Mouse (Mus musculus) embryo, embryonic 10 days (tissue): ENCODE results near the gene Stxbp6.
A peak's percentile ranks its signal among the peaks of the same experiment; 100 is the strongest.
"Not testable (repeated sequence)": the region's sequence is repeated elsewhere in the genome, so short reads cannot be mapped to it uniquely, and the experiment has no call there.

Experiments
- DNase-seq: peaks from one replicate; pipeline ENCODE4 v3.0.0-alpha.2; 2015; ENCODE audit warnings: low spot score

The Stxbp6 gene

DNA sequence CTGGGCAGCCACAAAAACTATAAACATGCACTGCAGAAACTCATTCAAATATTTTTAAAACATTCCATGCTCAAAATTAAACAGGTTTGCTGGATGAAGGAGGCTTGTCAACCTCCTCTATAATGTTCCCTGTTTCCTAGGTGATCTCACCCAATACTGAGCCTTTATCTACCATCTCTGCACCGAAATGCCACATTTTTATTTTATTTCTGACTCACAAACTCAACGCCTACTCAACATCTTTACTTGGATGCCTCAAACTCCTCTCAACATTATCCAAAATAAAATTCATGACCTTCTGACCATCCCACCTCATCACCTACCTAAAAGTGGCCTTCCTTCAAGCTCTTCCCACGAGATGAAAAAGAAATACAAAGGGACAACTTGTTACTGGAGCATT lies 18.1 kb downstream of the Stxbp6 start:
- no peak for DNase-seq

GRCm38 (mm10) chr12:45053319-45053718 lies 21.2 kb downstream of the Stxbp6 start:
- no peak for DNase-seq

GRCm38 (mm10) chr12:45052860-45053259 lies 21.6 kb downstream of the Stxbp6 start:
- no peak for DNase-seq

DNA sequence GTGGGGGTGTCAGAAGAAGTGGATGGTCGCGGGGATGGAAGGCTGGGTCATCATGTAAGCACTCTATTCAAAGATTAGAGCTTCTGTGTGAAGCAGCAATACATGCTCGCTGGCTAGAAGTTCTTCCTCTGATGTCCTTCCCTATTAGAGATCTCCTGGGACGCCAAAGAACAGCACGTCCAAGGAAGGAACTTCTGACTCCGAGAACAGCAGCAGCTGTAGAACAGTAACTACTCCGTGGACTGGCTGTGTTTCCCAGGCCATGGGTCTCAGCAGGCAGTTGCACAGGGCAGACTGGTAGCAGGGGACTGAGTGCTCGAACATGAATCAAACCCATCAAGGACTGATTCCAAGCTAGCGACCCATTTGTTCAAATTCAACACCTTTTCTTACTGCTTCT lies 24.6 kb downstream of the Stxbp6 start:
- DNase-seq, result no peak

DNA sequence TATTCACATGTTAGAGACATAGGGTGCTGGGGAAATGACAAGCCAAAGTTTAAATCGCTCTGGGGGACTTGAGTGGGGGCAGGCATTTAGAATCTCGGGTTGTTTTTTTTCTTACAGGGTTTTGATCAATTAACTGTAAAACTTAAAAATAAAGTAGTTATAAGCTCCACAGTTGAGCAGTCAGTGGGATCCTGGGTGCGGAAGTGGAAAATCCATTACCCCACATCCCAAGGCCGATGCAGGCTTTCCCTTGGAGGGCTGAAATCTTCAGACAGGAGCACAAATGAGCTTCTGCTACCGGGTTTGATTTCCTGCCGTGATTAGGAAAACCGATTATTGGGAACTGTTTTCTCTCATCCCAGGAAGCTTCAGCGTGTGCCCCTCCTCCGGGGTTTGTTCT lies 26.8 kb downstream of the Stxbp6 start:
- DNase-seq, result not testable (repeated sequence)

DNA sequence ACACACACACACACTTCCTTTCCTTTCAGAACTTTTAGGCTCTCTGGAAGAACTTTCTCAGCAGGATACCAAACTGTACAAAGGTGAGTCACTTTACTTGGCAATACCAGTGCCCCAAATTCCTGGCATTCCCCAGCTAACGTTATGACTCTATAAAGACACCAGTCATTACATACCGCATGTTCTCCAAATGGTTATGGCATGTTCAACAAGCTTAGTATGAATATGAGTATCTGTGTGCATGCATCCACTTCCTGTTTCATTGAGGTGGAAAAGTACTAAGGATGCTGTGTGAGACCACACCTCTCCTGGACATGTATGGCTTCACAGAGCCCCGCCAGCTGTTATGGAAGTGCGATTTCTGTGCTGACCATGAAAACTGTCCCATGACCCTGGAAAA lies 27.3 kb downstream of the Stxbp6 start:
- DNase-seq, result no peak

- DNase-seq, result no peak
These were observed 29.9 kb downstream of the Stxbp6 start for GRCm38 (mm10) chr12:45044581-45044980.

DNA sequence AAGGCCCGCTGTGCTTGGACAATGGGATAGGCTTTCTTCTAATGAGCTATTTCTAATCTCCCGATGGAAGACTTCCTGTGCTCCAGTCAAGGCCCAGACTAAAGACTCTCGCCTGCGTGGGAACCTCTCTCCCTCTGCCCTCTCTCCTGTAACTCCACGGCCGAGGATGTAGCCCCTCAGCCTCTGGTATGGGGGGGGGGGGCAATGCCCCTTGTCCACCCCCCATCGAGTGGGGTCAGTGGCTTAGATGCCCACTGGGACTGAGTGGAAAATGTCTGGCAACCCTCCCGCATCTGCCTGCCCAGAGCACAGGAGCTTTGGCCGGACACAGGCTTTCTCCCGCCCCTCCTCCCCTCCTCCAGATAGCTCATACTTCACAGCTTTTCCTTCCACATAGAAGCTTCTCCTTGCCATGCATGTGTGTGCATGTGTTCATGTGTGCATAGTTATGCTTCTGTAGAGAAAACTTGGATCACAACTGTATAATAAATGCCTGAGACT lies 31.9 kb downstream of the Stxbp6 start:
- no peak for DNase-seq

GRCm38 (mm10) chr12:45037496-45037895 lies 37.0 kb downstream of the Stxbp6 start:
- DNase-seq, result no peak

- DNase-seq, result no peak
These were observed 37.4 kb downstream of the Stxbp6 start for GRCm38 (mm10) chr12:45037091-45037490.

GRCm38 (mm10) chr12:45030681-45031080 lies 43.8 kb downstream of the Stxbp6 start:
- no peak for DNase-seq

DNA sequence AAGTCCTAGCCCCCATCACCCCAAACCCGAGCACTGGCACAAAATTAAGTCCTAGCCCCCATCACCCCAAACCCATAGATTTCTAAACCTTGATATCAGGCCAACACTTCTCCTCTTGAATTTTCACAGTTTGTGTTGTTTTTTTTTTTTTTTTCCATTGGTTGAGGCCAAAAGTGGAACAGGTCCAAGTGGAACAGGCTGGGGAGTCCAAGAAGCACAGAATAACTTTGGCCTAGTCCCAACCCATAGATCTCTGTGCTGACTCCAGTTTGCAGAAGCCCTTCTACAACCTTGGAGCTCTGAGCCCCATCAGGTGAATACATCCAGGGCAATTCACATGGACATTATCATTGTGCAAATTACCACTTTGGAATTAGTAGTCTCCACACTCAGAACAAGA lies 48.2 kb downstream of the Stxbp6 start:
- no peak for DNase-seq

GRCm38 (mm10) chr12:45020018-45020417 lies 54.5 kb downstream of the Stxbp6 start:
- no peak for DNase-seq

- DNase-seq, result no peak
These were observed 55.3 kb downstream of the Stxbp6 start for GRCm38 (mm10) chr12:45019059-45019822.

DNA sequence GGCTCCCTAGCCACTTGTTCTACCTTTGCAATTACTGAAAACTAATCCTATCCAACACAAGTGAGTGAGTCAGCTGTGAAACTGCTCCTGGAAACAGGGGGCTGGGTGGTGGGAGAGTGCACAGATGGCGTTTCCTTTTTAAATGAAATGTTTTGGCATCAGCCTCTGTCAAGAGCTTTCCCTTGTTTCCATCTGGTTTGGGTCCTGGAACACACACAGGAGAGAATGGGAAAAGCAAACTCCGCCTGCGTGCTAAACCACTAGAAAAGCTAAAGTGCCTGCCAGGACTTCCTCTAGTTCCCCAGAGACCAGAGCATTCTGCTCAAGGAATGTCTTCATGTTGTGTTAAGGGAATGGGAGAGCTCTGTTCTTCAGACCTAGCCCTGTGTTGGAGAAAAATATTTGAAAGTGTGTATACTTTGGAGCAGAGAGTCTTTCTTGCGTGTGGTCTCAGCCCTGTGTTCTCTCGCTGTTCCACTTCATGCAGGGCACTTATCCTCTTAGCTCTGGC lies 61.2 kb downstream of the Stxbp6 start:
- DNase-seq, result peak; percentile 26

DNA sequence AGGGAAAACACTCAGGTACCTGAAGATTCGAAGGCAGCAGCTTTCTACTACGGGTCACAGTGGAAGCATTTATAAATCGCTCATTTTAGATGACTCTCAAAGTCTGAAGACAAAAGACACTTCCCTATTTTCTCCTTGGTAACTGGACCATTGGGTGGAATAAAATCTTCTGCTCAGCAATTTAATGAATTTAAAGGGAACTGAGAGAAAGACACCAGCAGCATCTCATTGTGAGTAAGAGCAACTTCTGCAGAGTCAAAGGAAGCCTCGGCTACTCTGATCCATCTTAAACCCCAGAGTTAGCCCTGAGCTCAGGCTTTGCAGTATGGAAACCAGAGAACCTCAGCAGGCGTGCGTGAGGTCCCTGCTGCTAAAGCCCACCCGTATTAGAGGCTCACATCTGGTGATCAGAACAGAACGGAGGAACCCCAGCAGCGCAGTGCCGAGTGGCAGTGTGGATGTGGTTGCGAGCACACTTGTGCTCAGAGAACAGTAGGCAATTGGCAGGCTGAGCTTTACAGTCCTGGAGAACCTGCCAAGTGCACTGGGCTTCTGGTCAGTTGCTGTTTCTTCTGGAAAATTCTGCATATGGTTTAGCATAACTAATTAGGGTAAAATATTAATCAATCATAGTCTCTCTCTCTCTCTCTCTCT lies 62.9 kb downstream of the Stxbp6 start:
- peak; percentile 9 for DNase-seq

- DNase-seq, result no peak
These were observed 63.5 kb downstream of the Stxbp6 start for GRCm38 (mm10) chr12:45011006-45011405.

GRCm38 (mm10) chr12:45009984-45010611 lies 64.4 kb downstream of the Stxbp6 start:
- no peak for DNase-seq

- no peak for DNase-seq
These were observed 67.9 kb downstream of the Stxbp6 start for GRCm38 (mm10) chr12:45006569-45006968.

DNA sequence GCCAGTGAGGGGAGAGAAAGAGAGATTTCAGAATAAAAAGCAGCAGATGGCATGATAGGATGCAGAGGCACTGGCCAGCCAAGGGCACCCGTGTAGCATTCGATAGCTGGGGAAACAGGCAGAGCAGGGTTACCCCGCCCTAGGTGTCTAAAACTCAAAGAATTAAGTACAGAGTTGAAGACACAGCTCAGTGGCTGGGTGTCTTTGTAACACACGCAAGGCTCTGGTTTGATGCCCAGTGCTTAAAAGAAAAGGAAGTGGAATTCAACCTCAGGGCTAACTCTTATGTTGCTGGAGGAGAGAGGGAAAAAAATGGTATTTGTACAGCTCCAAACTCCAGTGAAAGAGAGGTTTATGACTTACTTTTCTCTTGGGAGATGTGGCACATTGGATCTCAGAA lies 68.5 kb downstream of the Stxbp6 start:
- no peak for DNase-seq

DNA sequence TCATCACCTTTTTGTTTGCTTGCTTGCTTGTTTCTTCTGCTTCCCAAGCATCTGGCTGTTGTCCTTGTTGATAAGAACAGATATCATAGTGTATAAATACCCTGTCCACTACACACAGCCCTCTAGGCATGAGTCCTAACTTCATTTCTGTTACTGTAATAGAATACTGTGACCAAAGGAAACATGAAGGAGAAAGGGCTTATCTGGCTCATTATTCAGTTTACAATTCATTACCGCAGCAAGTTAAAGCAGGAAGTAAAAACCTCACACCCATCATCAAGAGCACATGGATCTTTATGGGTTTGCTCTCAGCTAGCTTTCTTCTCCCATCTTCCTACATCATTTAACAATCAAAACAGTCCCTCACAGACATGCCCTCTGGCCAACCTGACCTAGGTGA lies 72.5 kb downstream of the Stxbp6 start:
- no peak for DNase-seq

- no peak for DNase-seq
These were observed 77.1 kb downstream of the Stxbp6 start for GRCm38 (mm10) chr12:44997422-44997821.

DNA sequence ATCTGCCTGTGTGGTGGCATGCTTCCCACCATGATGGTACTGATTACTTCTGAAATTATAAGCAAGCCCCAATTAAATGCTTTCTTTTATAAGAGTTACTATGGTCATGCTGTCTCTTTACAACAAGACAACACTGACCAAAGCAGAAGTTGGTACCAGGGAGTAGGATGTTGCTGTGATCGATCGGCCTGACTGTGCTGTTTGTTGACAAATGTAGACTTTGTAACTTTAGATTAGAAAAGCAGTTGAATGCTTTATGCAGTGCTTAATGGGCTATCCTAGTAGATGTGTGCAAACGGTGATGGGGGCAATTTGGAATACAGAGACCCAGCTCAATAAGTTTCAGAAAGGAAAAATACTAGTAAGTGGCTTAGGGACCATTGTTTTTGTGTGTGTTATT lies 77.6 kb downstream of the Stxbp6 start:
- no peak for DNase-seq
